Mouse (Mus musculus) central nervous system, embryonic 11.5 days (tissue): ENCODE data around the gene Trim3. TPM values are rescaled to one million over a fixed set of nuclear protein-coding genes. Genes with fewer than 3 reads are reported as not detected.

ENCODE experiments used
- polyA plus RNA-seq: library from polyadenylated mRNA; depleted of rRNA; stranded (reverse); fragments of >200 nt; gene quantifications from 2 replicates; pipeline ENCODE4 v1.2.3, GENCODE M21; 2012; rRNA removed

Trim3 gene
- polyA plus RNA-seq: 61.9 and 66.8 TPM in 2 replicates

GRCm38 (mm10) chr7:105633127-105633800 is at the start of gene Trim3:
Trim3 (minus strand) TSS chr7:105633571.

GRCm38 (mm10) chr7:105650639-105651435 is 17.5 kb upstream of the Trim3 start, which contains the start of gene Dnhd1:
Dnhd1 (plus strand) TSS chr7:105650827.

GRCm38 (mm10) chr7:105640233-105640893 is 7.0 kb upstream of the Trim3 start, which contains the start of the genes Arfip2 and Gm45799:
Arfip2 (minus strand) TSS chr7:105640416.
Gm45799 (plus strand) TSS chr7:105640552.

GRCm38 (mm10) chr7:105639756-105640155 is 6.4 kb upstream of the Trim3 start, which contains the start of gene Timm10b:
Timm10b (plus strand) TSS chr7:105640056.

GRCm38 (mm10) chr7:105581094-105581703 is 52.2 kb downstream of the Trim3 start, which contains the start of gene Apbb1:
Apbb1 (minus strand) TSS chr7:105581653.

Other genes starting within 250 kb of the Trim3 start
- 29.4 and 38.9 TPM in 2 replicates for gene Fam160a2, start 233.5 kb downstream of the Trim3 start, polyA plus RNA-seq
- gene Cnga4, start 229.0 kb downstream of the Trim3 start, polyA plus RNA-seq: 0.20 and 0.24 TPM in 2 replicates
- 0.14 and 0.17 TPM in 2 replicates for gene Cckbr, start 207.8 kb downstream of the Trim3 start, polyA plus RNA-seq
- 17.6 and 19.0 TPM in 2 replicates for gene Cavin3, start 151.3 kb downstream of the Trim3 start, polyA plus RNA-seq
- 18.5 and 25.3 TPM in 2 replicates for gene Smpd1, start 79.2 kb downstream of the Trim3 start, polyA plus RNA-seq
- gene Apbb1, start 51.9 kb downstream of the Trim3 start, polyA plus RNA-seq: 92.2 and 93.1 TPM in 2 replicates
- gene Hpx, start 33.4 kb downstream of the Trim3 start, polyA plus RNA-seq: 2.8 and 3.9 TPM in 2 replicates
- 63.5 and 89.5 TPM in 2 replicates for gene Timm10b, start 6.5 kb upstream of the Trim3 start, polyA plus RNA-seq
- gene Arfip2, start 6.8 kb upstream of the Trim3 start, polyA plus RNA-seq: 96.2 and 104 TPM in 2 replicates
- 81.1 and 86.5 TPM in 2 replicates for gene Gm45799, start 7.0 kb upstream of the Trim3 start, polyA plus RNA-seq
- gene Dnhd1, start 17.3 kb upstream of the Trim3 start, polyA plus RNA-seq: 1.7 and 4.1 TPM in 2 replicates
- gene Ilk, start 103.0 kb upstream of the Trim3 start, polyA plus RNA-seq: 151 and 190 TPM in 2 replicates
- gene Rrp8, start 103.8 kb upstream of the Trim3 start, polyA plus RNA-seq: 23.4 and 36.6 TPM in 2 replicates
- 264 and 287 TPM in 2 replicates for gene Taf10, start 110.8 kb upstream of the Trim3 start, polyA plus RNA-seq
- gene Tpp1, start 118.7 kb upstream of the Trim3 start, polyA plus RNA-seq: 43.7 and 47.7 TPM in 2 replicates
- 28.6 and 40.1 TPM in 2 replicates for gene Dchs1, start 154.1 kb upstream of the Trim3 start, polyA plus RNA-seq
- 221 and 236 TPM in 2 replicates for gene Mrpl17, start 177.5 kb upstream of the Trim3 start, polyA plus RNA-seq